Mouse (Mus musculus): ENCODE data around the gene Fkbp15.

The Fkbp15 gene

DNA sequence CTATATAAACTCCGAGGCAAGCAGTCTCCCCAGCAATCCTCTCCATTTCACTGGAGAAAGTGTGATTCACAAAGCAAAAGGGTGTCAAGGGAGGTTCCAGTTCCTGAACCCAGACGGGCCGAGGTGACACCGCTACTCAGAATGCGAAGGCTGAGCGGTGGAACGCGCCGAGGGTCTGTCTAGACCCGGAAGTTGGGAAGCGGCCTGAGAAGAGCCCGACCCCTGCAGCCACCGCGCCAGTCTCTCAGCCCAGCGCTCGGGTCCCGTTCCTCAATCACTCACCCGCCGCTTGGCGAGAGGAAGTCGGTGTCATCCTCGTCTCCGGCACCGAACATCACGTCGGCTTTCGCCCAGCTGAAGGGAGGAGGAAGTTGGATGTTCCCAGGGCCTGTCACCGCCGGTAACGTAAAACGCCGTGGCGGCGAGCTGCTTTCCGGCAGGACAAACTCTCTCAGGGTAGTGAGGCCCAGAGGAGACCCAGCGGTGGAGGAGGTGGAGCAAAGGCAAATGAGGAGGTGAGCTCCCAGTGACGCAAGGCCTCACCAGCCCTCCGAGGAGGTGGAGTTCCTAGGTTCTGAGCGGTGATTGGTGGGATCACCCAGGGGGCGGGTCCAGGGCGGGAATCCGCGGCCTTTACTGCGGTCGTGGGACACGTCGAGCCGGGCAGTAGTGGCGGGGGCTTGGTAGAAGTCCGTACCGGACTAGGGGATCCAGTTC lies at the start of gene Fkbp15, which contains the start of gene Slc31a1:
Gene Fkbp15 (minus strand): TSS at position 461 of the 717 bp plus-strand sequence.
Gene Slc31a1 (plus strand): TSS at position 640 of the 717 bp plus-strand sequence.
- peak; percentile 99 for DNase-seq

DNA sequence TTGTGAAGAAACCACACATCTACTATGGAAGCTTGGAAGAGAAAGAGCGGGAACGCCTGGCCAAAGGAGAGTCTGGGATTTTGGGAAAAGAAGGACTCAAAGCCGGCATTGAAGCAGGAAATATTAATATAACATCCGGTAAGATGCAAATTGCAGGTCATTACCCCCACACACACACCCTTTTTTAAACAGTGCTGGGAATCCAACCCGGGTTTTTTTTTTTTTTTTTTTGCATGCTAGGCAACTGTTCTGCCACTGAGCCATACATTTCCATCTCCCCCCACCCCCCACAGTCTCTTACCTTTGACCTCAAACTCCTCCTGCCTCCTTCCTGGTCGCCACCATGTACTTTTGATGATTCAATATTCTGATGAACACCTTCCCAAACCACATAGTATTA lies 49.3 kb upstream of the Fkbp15 start:
- no peak for DNase-seq

DNA sequence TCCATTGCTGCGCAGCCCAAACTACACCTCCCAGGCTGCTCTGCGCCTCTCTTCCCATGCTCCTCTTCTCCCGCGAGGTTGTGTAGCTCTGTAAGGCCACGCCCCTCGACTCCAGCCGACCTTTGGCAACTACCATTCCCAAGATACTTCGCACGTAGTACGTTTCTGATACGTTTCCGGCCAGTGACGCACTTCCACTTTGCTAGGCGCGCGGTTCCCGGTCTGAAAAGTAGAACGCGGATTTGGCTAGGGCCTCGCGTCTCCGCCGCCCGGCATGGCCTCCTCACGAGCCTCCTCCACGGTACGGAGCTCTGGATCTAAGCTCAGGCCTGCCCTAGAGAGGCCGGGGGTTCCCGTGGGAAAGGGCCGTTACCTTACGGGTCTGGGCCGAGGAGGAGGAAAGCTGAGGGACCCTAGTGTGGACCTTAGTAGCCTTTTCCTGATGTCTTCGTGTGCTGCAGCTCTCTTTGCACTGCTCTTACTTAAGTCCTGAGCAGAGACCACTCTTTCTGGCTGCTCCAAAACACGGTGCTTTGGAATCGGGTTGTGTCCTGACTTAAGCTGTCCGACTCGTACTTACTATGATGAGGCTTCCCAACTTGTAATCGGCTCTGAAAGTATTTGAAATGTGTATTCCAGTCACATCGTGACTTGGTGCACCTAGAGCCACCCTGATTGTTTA lies 48.4 kb upstream of the Fkbp15 start, which contains the start of the genes Cdc26 and Prpf4:
Gene Cdc26 (minus strand): TSS at position 42 of the 682 bp plus-strand sequence.
Gene Prpf4 (plus strand): TSS at position 197 of the 682 bp plus-strand sequence.
- peak; percentile 99 for DNase-seq

DNA sequence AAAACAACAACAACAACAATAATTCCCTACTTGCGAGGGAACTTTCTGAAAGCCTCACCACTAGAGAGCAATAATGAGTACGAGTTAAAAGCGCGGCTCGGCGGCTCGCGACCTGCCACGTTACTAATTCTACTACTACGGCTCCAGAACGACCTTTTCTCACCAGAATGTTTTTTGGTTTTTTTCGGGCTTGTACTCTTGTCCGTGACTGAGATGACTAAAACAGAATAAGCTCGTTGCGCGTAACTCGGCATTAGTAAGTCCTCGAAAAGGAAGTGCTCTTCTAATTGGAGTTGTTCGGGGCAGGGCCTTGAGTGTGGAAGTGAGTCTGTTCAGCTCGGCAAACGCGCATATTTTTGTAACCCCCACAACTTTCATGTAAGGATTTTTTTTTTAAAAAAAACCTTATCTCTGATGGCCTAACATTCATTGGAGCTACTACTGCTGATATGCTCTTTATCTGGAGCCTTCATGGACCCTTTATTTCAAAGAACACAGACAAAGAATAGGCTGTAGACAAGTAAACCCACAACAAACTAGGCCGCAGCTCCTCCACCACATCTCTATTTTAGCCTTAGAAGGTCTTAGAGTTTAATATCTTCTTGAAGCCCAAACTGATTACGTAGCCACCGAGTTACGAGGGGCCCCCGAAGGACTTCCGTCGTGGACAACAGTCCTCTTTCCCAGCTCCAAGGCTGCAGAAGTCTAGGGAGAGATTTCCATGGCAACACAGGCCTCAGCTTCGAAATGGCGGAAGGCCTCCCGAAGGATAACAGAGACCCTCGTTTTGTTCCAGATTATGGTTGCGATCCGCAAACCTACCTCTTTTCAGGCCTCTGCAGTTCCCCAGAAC lies 47.6 kb upstream of the Fkbp15 start:
- peak; percentile 67 for DNase-seq

DNA sequence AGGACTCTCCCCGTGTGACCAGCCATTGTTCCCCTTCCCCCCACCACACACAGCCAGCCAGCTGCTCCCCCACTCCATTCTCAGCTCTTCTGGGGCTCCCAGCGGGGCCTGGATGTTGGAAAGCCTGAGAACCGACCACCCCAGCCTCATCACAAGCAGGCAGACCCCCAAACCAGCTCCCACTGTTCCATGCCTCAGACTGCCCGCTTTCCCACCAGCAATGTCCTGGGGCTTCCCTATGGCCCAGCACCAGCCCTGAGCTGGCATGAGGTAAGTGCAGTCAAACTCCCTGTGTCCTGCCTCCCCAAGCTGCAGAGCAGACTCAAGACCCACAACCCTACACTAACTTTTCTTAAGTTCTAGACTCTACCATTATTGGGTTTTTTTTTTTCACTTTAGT lies 45.8 kb upstream of the Fkbp15 start:
- DNase-seq, result no peak

DNA sequence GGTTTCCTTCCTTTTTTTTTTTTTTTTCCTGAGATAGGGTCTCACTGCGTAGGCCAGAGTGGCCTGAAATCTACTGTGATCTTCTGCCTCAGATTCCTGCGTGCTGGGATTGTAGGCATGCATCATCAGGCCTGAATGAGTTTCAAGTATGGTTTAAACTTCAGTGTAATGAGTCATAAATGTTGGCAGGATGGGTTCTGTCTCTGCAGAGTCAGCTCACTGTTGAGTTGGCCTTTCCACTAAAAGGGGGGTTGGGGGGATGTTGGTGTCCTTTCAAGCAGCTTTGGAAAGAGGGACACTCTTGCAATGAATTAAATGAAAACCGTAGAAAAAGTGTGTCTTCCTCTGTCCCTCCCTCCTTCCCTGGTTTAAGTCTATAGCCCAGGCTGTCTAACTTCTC lies 38.6 kb upstream of the Fkbp15 start:
- no peak for DNase-seq

DNA sequence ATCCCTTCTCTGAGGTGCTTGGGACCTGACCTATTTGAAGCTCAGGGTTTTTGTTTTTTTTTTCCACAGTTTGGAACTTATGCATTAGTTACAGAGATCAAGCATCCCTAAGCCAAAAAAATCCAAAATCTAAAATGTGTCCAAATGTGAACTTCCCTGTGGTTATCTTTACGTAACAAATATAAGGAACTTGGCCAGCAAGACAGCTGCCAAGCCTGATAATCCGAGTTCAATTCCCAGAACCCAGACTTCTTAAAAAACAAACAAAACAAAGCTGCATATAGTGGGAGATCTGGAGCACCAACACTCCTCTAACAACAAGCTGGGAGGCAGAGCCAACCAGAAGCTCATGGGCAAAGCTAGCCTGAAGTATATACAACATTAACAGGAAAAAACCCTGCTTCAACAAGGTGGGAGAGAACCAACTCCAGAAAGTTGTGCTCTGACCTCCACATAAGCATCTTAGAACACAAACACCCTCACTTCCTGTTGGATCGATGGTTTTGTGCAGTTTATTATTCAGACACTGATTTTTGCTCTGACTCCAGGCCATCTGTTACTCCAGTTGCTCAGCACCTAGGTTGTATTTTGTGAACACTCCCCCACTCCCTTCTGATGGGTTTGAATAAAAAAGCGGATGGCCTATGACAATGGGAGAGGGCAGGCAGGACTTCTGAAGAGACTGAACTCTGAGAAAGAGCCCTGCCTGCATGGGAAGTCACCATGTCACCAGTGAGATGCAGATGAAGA lies 37.4 kb upstream of the Fkbp15 start:
- DNase-seq, result no peak

DNA sequence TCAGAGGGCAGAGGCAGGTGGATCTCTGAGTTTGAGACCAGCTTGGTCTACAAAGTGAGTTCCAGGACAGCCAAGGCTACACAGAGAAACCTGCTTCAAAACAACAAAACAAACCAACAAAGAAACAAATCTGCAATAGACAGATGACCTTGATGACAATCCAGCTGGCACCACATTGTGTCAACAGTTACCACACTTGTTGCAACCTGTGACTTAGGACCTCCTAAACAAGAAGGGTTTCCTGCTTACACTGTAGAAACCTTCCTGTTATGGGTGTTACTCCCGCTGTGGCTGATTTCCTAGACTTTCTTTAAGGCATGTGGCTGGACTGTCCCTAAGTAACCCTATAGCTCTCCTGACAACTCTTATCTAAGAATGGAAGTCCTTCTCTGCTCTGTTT lies 35.5 kb upstream of the Fkbp15 start:
- DNase-seq, result no peak

DNA sequence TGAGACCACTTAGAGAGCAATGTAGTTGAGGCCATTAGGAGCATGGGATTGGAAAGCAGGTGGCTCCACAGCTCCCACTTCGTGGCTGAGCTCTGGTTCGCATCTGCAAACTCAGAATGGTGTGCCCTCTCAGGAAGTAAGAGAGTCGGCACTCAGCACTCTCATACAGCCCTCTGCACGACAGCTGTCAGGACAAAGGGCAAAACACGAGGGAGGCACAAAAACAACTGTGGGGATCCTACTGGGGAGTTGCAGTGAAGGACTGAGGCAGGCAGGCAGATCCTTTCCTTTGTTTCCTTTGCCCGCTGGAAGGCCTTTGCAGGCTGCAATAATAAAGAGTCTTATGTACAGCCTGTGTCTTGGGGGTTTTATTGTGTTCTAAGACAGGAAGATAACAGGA lies 33.1 kb upstream of the Fkbp15 start:
- DNase-seq, result no peak

DNA sequence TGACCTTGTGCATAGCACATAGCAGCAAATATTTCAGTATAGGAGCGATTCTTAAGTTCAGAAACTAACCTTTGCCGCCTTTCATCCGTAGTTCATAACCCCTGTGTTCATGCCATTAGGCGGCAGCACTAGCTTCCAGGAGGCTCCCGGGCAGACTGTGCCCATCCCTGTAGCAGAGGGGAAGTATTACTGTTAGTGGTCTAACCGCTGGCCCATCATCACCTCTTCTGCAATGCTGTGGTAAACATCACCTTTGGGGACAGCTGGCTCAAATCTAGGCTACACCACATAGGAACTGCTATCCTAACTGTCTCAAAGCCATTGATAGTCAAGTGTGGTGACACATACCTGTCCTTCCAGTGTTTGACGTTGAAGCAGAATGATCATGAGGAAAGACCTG lies 31.5 kb upstream of the Fkbp15 start:
- no peak for DNase-seq

DNA sequence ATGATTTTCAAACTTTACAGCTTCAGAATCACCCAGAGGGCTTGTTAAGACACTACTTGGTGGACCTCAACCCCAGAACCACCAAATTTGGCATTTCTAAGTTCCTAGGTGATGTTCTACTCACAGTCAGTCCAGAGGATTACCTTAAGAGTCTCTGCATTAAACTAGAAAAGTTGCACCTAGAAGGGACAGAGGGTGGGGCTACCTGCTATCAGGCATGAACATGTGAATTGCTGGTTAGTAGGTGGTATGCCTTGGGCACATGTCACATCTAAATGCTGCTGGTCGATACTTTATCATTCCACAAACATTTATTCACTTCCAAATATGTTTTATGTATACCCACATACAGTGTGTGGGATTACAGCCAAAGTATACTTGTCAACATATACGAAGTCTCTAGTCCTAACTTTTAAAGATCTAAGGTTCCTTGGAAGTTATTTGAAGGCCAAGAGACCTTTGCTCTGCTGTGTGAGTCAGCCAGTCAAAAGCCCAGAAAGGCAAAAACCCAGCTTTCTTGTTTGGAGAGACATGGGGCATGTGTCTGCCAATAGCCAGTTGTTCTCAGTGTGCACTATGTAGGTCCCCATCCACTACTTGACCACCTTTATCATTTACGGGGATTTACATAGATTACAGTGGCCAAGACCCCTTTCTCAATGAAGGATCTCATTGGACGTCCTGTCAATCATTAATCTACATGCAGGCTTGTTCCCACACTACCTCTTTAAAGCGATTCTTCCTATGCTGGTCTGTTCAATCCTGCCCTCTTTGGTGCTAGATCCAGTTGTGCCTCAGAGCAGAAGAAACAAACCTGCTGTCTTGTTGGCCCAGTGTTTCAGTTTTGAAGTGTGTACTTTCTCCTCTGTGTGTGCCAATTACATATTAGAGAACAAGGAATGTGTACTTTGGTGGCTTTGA lies 29.5 kb upstream of the Fkbp15 start:
- DNase-seq, result no peak

DNA sequence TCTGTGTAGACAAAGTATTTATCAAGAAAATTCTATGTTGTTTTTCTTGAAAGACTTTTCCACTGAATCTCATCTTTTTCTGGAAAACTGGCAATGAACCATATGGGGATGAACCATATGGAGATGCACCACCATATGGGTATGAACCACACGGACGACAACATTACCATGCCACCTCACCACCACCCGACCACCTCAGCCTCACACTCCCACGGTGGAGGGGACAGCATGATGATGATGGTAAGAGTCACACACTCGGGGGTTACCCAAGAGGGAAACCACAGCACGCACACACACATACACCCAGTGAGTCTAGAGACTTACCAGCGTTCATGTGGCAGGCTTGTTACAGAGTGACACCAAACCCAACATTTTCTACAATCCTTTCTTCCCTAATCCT lies 25.1 kb upstream of the Fkbp15 start:
- DNase-seq, result no peak

DNA sequence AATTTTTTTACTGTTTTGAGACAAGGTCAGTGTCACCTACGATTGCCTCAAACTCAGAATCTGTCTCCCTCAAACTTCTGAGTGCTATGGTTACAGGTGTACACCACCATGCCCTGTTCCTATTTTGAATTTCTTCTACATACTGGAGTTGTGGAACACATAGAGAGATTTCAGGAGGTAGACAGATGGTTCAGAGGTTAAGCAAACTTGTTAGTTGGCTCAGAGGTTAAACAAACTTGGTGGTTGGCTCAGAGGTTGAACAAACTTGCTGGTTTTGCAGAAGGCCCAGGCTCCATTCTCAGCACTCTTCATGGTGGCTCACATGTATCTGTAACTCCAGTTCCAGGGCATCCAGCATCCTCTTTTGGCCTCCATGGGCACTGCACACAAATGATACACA lies 23.8 kb upstream of the Fkbp15 start:
- no peak for DNase-seq

DNA sequence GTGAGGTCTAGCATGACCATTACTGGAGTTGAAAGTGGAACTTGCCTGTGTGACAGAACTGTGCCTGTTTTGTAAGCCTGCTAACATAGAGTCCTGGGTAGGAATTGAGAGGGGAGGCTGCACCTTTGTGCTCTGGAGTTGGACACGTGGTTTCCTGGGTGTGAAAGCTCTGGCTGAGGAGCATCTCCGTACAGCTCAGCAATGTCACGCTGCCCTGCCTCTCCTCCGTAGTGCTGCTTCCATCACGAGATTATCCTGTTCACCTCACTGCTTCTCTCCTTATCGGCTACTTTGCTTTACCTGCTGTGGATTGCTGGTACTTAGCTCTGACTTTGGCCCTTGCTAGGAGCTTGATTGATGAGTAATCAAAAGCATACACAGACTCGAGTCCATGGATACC lies 23.4 kb upstream of the Fkbp15 start:
- DNase-seq, result no peak

DNA sequence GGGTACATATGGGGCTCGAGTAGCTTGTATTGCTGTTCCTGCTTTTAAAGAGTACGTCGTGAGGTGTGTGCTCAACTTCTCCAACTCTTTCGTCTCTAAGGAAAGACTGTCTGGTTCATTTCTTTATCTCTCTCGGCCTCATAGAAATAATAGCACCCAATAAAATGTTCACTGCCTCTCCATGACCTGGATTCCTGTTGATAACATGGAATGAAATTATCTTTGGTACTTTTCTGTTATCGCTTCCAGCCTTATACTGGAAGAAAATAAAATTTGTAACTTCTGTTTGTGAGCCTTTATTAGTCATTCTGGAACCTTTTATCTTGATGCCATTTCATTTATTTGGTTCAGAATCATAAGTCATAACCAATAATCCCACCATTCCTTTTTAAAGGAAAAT lies 22.9 kb upstream of the Fkbp15 start:
- DNase-seq, result no peak

DNA sequence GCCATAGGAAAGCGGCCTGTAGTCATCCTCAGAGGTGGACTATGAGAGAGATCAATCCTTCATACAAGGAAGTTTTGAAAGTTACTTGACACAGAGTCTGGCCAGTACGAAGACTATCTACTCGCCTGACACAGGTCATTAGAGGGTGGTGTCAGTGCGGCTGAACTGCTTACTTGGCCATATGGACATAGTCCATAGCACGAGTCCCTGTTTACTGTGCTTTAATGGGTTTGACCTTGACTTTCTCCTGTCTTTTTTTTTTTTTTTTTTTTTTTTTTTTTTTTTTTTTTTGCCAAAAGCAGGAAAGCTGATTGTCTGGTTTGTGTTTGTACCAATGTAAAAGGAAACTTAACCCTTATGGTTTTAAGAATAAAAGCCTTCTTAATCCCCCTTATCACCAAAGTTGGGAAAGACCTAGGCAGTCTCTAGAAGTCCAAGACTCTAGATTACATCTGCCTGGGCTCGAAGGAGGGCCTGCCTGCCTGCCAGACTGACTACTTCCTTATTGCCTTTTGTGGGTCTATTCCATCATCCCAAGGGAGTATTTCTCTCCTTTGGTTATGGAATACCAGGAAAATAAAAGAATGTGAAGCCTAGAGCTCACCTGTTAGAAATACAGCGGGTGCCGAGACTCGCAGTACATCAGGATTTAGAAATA lies 19.5 kb upstream of the Fkbp15 start:
- DNase-seq, result no peak

DNA sequence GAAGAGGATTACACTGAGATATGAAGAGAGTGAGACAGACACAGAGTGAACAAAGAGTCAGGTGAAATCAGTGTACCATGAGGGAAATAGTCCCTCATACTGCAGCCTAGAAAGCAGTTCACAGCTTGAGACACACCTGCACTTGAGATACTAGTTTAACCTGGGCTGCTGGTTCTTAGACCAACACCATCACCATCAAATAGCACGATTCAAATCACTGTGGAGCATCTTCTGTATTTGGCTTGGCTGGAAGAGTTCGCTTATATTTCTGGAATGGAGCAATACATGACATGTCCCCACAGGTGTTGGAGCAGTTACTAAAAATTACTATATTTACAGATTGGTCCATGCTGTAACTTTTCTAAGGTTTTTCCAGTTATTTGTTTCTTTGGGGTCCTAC lies 15.8 kb upstream of the Fkbp15 start:
- DNase-seq, result no peak

DNA sequence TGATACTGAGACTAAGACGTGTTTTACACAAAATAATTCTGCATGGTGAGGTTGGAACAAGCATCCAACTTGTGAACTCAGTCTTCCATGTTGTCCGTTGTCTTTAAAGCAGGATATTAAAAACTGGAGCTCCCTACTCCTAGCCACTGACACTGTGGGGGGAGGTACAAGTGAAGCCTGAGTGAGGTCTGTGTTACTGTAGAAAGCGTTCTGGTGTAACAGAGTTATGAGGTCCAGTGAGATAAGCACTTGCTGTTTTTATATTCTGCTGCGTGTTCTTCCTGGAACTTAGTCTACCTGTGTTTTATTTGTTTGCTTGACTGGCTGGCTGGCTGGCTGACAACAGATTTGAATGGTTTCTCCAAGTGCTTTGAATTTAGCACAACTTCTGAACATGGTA lies 14.0 kb upstream of the Fkbp15 start:
- no peak for DNase-seq

DNA sequence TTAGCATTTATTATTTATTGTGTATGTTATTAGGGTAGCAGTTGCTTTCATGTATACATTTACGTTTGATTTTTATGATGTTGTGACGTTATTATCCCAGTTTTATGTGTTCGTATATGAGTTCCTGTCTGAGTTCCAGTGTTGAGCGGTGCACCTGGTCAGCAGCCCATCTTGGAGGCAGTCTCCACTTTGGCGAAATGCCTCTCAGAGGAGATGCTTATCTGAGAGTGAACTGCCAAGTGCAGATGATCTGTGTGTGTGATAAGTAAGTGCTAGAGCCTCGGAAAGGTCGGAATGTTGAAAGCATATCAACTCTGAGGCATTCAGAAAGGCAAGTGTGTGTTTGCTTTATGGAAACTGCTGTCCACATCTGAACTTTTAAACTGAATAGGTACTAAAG lies 13.3 kb upstream of the Fkbp15 start:
- no peak for DNase-seq

DNA sequence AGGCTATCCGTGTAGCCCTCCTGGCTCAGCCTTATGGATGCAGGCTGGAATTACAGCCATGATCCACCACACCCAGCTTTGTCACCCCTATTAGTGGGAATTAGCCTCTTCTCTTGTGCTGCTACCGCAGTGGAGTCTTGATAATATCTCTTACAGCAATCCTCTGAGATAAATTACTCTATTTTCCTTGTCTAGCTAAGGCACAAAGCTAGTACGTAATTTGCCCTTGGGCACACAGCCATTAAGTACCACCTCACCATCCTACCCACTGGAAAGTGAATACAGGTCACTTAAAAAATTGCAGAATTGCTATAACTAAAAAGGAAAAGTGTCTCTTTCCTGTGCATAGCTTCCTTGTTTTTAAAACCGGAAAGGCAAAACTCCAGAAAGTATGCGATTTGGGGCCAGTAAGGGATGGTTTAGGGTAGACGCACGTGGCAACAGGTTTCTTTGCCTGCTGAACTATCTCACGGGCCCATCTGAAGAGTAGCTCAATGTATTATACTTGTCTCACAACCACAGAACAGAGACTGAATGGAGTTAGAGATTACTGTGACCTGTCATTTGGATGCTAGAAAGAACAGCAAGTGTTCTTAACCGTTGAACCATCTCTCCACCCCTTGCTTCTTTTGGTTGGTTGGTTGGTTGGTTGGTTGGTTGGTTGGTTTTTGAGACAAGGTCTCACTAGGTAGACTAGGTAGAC lies 12.6 kb upstream of the Fkbp15 start:
- DNase-seq, result no peak

Data from retina, postnatal 1 day (tissue).